Mouse (Mus musculus): ENCODE results near the gene Crtap. TPM values are rescaled to one million over a fixed set of nuclear protein-coding genes. Genes with fewer than 3 reads are reported as not detected.

The Crtap gene
- polyA plus RNA-seq, 1 experiment = 0.11 TPM

DNA sequence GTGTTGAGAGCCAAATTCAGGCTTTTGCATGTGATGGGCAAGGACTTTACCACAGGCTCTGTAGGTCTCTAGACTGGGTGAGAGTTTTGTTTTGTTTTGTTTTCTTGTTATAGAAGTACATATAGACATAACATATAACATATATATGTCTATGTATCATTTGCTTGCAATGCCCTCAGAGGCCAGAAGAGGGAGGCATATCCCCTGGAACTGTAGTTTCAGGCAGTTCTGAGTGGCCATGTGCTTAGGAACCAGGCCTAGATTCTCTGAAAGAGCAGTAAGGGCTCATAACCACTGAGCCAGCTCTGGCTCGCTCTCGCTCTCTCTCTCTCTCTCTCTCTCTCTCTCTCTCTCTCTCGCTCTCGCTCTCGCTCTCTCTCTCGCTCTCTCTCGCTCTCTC lies 27.7 kb upstream of the Crtap start:
- Histone ChIP-seq H3K4me1 (ENCODE audit: control insufficient read depth) (peaks cover 2% of the 10 kb centered on the region; the same call in 1 of the 2 replicates), H3K4me3 (replicated peaks) (no peak overlapping the region), H3K36me3 (ENCODE audit: control insufficient read depth) (peaks cover 3% of the 10 kb centered on the region), H3K27me3 (ENCODE audit: control insufficient read depth) (no peaks in the 10 kb centered on the region), H3K9me3 (ENCODE audit: control insufficient read depth, low read length) (peaks cover 24% of the 10 kb centered on the region)
- no peak for TF ChIP-seq TAL1 (IDR thresholded peaks at IDR 0.05; ENCODE audit: low read length)
- TF ChIP-seq GATA1 (IDR thresholded peaks at IDR 0.05; ENCODE audit: low read length) = no peak

- Histone ChIP-seq H3K9me3 (ENCODE audit: control insufficient read depth, low read length) (peaks cover 34% of the 10 kb centered on the region), H3K4me3 (replicated peaks) (no peak overlapping the region), H3K36me3 (ENCODE audit: control insufficient read depth) (peaks cover 8% of the 10 kb centered on the region), H3K4me1 (ENCODE audit: control insufficient read depth) (peaks cover 2% of the 10 kb centered on the region; the same call in 1 of the 2 replicates), H3K27me3 (ENCODE audit: control insufficient read depth) (no peaks in the 10 kb centered on the region)
- TF ChIP-seq GATA1 (IDR thresholded peaks at IDR 0.05; ENCODE audit: low read length) = no peak
These were observed 26.4 kb upstream of the Crtap start for GRCm38 (mm10) chr9:114416646-114417517.

DNA sequence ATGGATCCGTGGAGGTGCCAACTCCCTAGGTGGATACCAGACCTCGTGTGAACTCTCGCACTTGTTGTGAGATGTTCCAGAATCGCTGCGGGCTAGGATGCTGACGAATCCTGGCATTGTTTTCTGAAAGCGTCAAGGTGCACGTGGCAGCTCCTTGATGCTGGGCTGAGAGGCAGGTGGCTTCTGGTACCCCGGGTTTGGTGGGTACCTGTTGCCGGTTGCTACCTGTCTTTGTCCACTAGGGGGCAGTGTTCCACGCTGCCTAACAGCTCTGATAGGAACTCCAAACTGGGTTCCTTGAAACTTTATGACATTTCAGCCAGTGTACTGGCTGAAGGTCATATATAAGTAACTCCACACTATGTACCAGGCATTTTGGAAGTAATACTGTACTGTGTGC lies 25.2 kb upstream of the Crtap start:
- Histone ChIP-seq H3K36me3 (ENCODE audit: control insufficient read depth) (peaks cover 13% of the 10 kb centered on the region), H3K4me1 (ENCODE audit: control insufficient read depth) (peaks cover 2% of the 10 kb centered on the region; the same call in 1 of the 2 replicates), H3K27me3 (ENCODE audit: control insufficient read depth) (no peaks in the 10 kb centered on the region), H3K9me3 (ENCODE audit: control insufficient read depth, low read length) (peaks cover 44% of the 10 kb centered on the region), H3K4me3 (replicated peaks) (no peak overlapping the region)
- TF ChIP-seq GATA1 (IDR thresholded peaks at IDR 0.05; ENCODE audit: low read length) (no peak), TAL1 (IDR thresholded peaks at IDR 0.05; ENCODE audit: low read length) (no peak)

GRCm38 (mm10) chr9:114413866-114414265 lies 23.4 kb upstream of the Crtap start:
- peaks cover 2% of the 10 kb centered on the region; the same call in 1 of the 2 replicates for H3K4me1 ChIP-seq (ENCODE audit: control insufficient read depth)
- H3K27me3 ChIP-seq (ENCODE audit: control insufficient read depth) = no peaks in the 10 kb centered on the region
- H3K9me3 ChIP-seq (ENCODE audit: control insufficient read depth, low read length) = peaks cover 51% of the 10 kb centered on the region
- TF ChIP-seq TAL1 (IDR thresholded peaks at IDR 0.05; ENCODE audit: low read length) (no peak), GATA1 (IDR thresholded peaks at IDR 0.05; ENCODE audit: low read length) (no peak)
- H3K36me3 ChIP-seq (ENCODE audit: control insufficient read depth) = peaks cover 26% of the 10 kb centered on the region
- H3K4me3 ChIP-seq (replicated peaks) = no peak overlapping the region

DNA sequence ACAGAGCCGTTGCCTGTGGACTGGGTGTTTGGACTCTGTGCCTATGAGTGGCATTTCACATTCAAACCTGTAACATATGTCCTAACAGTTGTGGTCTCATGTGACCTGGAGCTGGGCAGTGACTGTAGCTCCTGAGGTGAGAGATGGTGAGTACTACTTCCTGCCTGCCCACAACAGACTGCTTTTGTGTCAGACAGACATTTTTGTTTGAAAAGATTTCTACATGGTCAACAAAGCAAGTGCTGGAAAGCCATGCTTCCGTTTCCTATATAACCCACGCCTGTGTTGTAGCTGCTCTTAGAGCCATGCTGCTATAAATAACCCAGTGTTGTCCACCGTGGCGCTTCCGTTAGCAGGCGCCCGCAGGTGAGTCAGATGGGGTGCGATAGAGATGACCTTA lies 21.9 kb upstream of the Crtap start:
- no peak overlapping the region for H3K4me3 ChIP-seq (replicated peaks)

DNA sequence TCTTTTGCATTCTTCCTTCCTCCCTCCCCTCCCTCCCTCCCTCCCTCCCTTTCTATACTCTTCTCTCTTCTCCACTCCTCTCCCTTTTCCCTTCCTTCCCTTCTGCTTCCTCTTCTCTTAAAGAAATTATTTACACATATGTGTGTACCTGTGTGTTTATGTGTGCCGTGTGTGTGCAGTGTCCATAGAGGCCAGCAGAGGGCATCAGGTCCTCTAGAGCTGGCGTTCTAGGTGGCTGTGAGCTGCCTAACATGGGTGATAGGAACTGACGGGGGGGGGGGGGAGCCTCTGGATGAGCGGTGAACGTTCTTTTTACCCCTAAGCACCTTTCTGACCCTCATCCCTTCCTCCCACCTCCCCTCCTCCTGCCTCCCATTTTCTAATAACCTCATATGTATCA lies 20.8 kb upstream of the Crtap start:
- no peak for TF ChIP-seq TAL1 (IDR thresholded peaks at IDR 0.05; ENCODE audit: low read length)
- TF ChIP-seq GATA1 (IDR thresholded peaks at IDR 0.05; ENCODE audit: low read length) = no peak
- no peak overlapping the region for H3K4me3 ChIP-seq (replicated peaks)
- H3K27me3 ChIP-seq (ENCODE audit: control insufficient read depth) = no peaks in the 10 kb centered on the region
- H3K4me1 ChIP-seq (ENCODE audit: control insufficient read depth) = peaks cover 2% of the 10 kb centered on the region; the same call in 1 of the 2 replicates
- H3K36me3 ChIP-seq (ENCODE audit: control insufficient read depth) = peaks cover 42% of the 10 kb centered on the region
- H3K9me3 ChIP-seq (ENCODE audit: control insufficient read depth, low read length) = peaks cover 41% of the 10 kb centered on the region

More for the DNA sequence above, 21.9 kb upstream of the Crtap start:
- TF ChIP-seq GATA1 (IDR thresholded peaks at IDR 0.05; ENCODE audit: low read length) (no peak), TAL1 (IDR thresholded peaks at IDR 0.05; ENCODE audit: low read length) (no peak)
- Histone ChIP-seq H3K9me3 (ENCODE audit: control insufficient read depth, low read length) (peaks cover 51% of the 10 kb centered on the region), H3K27me3 (ENCODE audit: control insufficient read depth) (no peaks in the 10 kb centered on the region), H3K4me1 (ENCODE audit: control insufficient read depth) (peaks cover 2% of the 10 kb centered on the region; the same call in 1 of the 2 replicates), H3K36me3 (ENCODE audit: control insufficient read depth) (peaks cover 34% of the 10 kb centered on the region)

DNA sequence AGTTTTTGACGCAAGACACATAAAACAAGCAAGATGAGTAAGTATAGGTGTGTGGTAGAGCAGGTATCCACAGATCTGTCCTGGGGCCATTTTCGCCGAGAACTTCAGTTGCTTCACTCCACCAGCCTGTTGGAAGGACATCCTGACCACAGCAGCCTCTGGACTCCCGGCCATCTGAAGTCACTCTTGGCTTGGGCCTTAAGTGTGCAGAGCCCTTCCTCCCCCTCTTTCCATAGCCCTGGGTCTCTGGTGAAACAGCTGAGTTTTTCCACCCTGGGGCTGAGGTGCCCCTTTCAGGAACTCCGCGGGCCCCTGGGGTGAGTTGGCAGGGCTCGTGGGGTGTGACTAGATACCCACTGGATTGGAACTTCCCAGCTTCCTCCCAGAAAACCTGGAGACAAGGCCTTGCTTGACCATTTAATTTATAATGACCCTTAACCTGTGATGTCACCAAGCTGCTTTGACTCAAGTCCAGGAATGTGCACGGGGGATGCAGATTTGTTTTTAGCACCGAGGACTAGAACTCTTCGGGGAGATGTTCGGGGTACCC lies 19.9 kb upstream of the Crtap start:
- TF ChIP-seq GATA1 (IDR thresholded peaks at IDR 0.05; ENCODE audit: low read length) = no peak
- no peak for TF ChIP-seq TAL1 (IDR thresholded peaks at IDR 0.05; ENCODE audit: low read length)
- H3K9me3 ChIP-seq (ENCODE audit: control insufficient read depth, low read length) = peaks cover 48% of the 10 kb centered on the region
- H3K4me3 ChIP-seq (replicated peaks) = no peak overlapping the region
- H3K4me1 ChIP-seq (ENCODE audit: control insufficient read depth) = peaks cover 2% of the 10 kb centered on the region; the same call in 1 of the 2 replicates
- peaks cover 51% of the 10 kb centered on the region for H3K36me3 ChIP-seq (ENCODE audit: control insufficient read depth)
- no peaks in the 10 kb centered on the region for H3K27me3 ChIP-seq (ENCODE audit: control insufficient read depth)

GRCm38 (mm10) chr9:114407676-114408075 lies 17.2 kb upstream of the Crtap start:
- Histone ChIP-seq H3K36me3 (ENCODE audit: control insufficient read depth) (peaks cover 62% of the 10 kb centered on the region), H3K9me3 (ENCODE audit: control insufficient read depth, low read length) (peaks cover 43% of the 10 kb centered on the region), H3K4me1 (ENCODE audit: control insufficient read depth) (no peaks in the 10 kb centered on the region), H3K27me3 (ENCODE audit: control insufficient read depth) (no peaks in the 10 kb centered on the region), H3K4me3 (replicated peaks) (no peak overlapping the region)
- TF ChIP-seq TAL1 (IDR thresholded peaks at IDR 0.05; ENCODE audit: low read length) = no peak
- TF ChIP-seq GATA1 (IDR thresholded peaks at IDR 0.05; ENCODE audit: low read length) = no peak

- no peaks in the 10 kb centered on the region for H3K27me3 ChIP-seq (ENCODE audit: control insufficient read depth)
- H3K9me3 ChIP-seq (ENCODE audit: control insufficient read depth, low read length) = peaks cover 20% of the 10 kb centered on the region
- H3K4me1 ChIP-seq (ENCODE audit: control insufficient read depth) = peaks cover 28% of the 10 kb centered on the region
- TF ChIP-seq GATA1 (IDR thresholded peaks at IDR 0.05; ENCODE audit: low read length) (no peak), TAL1 (IDR thresholded peaks at IDR 0.05; ENCODE audit: low read length) (no peak)
- peak overlapping the region; percentile 82 for H3K4me3 ChIP-seq (replicated peaks)
- H3K36me3 ChIP-seq (ENCODE audit: control insufficient read depth) = peaks cover 27% of the 10 kb centered on the region
These were observed 11.2 kb upstream of the Crtap start for GRCm38 (mm10) chr9:114401685-114402080.

Measured in erythroblast, embryonic 14.5 days (primary cell).